Mouse (Mus musculus) adrenal gland, adult (tissue): ENCODE measurements around the gene Tox4.
"Not testable (repeated sequence)": the region's sequence is repeated elsewhere in the genome, so short reads cannot be mapped to it uniquely, and the experiment has no call there.

Experiments
- DNase-seq, 2 experiments: peaks; one replicate each; pipeline ENCODE4 v3.0.0; 2022 to 2023; ENCODE audit warnings: low spot score in 1 of 2; ENCODE audit not compliant: inconsistent age in 2 of 2

The Tox4 gene

GRCm38 (mm10) chr14:52278932-52279746 lies at the start of gene Tox4, which contains the start of gene Rab2b:
Tox4 (plus strand) TSS chr14:52279146.
Rab2b (minus strand) TSS chr14:52279545.
- peak; percentile 99 to 100 for DNase-seq

GRCm38 (mm10) chr14:52232249-52232648 lies 46.7 kb upstream of the Tox4 start:
- no peak for DNase-seq

- peak; percentile 73 to 85 for DNase-seq
These were observed 43.8 kb upstream of the Tox4 start for GRCm38 (mm10) chr14:52235165-52235564.

- no peak for DNase-seq
These were observed 42.7 kb upstream of the Tox4 start for GRCm38 (mm10) chr14:52236216-52236615.

- peak; percentile 98 to 100 for DNase-seq
These were observed 34.8 kb upstream of the Tox4 start for GRCm38 (mm10) chr14:52244041-52244689.

GRCm38 (mm10) chr14:52244690-52245042 lies 34.3 kb upstream of the Tox4 start:
- DNase-seq, result no peak

GRCm38 (mm10) chr14:52246129-52246528 lies 32.8 kb upstream of the Tox4 start:
- DNase-seq, result peak in 1 of 2 experiments; percentile 45

GRCm38 (mm10) chr14:52256311-52257175 lies 22.4 kb upstream of the Tox4 start:
- peak; percentile 32 to 81 for DNase-seq

- peak; percentile 99 for DNase-seq
These were observed 21.3 kb upstream of the Tox4 start, which contains the start of gene Chd8 for GRCm38 (mm10) chr14:52257484-52258213. Chd8 (minus strand) TSS chr14:52257780.

- peak; percentile 71 to 90 for DNase-seq
These were observed 6.2 kb upstream of the Tox4 start for GRCm38 (mm10) chr14:52272781-52273180.

- no peak for DNase-seq
These were observed 1.7 kb upstream of the Tox4 start for GRCm38 (mm10) chr14:52277210-52277609.

GRCm38 (mm10) chr14:52279747-52280120 lies 788 bp downstream of the Tox4 start:
- DNase-seq, result no peak

- no peak for DNase-seq
These were observed 4.7 kb downstream of the Tox4 start for GRCm38 (mm10) chr14:52283629-52284028.

GRCm38 (mm10) chr14:52284191-52284590 lies 5.2 kb downstream of the Tox4 start:
- DNase-seq, result no peak

- no peak for DNase-seq
These were observed 16.8 kb downstream of the Tox4 start for GRCm38 (mm10) chr14:52295558-52296264.

GRCm38 (mm10) chr14:52303517-52303916 lies 24.6 kb downstream of the Tox4 start:
- not testable (repeated sequence) for DNase-seq

- peak; percentile 93 to 98 for DNase-seq
These were observed 25.8 kb downstream of the Tox4 start, which contains the start of gene Mettl3 for GRCm38 (mm10) chr14:52304644-52305271. Mettl3 (minus strand) TSS chr14:52305128.

- DNase-seq, result no peak
These were observed 27.2 kb downstream of the Tox4 start for GRCm38 (mm10) chr14:52306100-52306499.

- not testable (repeated sequence) for DNase-seq
These were observed 31.4 kb downstream of the Tox4 start for GRCm38 (mm10) chr14:52310343-52310742.
